Mouse (Mus musculus) thymus, adult 2 months (tissue): ENCODE data around the gene Fbln1. TPM values are rescaled to one million over a fixed set of nuclear protein-coding genes. Genes with fewer than 3 reads are reported as not detected.

Source experiments
- DNase-seq: peaks from one replicate; pipeline ENCODE4 v3.0.0; 2021
- H3K27ac ChIP-seq: fragments of 200-500 bp; 2 replicates; pipeline ENCODE4 v1.5.1; 2012; ENCODE audit warnings: low read length, control low read depth; ENCODE audit not compliant: control insufficient read depth, insufficient read depth
- H3K27me3 ChIP-seq: fragments of 200-500 bp; 2 replicates; pipeline ENCODE4 v1.6.1; 2012; ENCODE audit warnings: mild to moderate bottlenecking, low read length, moderate library complexity, mixed read lengths; ENCODE audit not compliant: control insufficient read depth, insufficient read depth
- H3K36me3 ChIP-seq: fragments of 200-500 bp; 2 replicates; pipeline ENCODE4 v1.6.1; 2012; ENCODE audit warnings: mild to moderate bottlenecking, low read length, moderate library complexity; ENCODE audit not compliant: control insufficient read depth, insufficient read depth
- H3K4me1 ChIP-seq: fragments of 200-500 bp; replicated peaks from 2 replicates; pipeline ENCODE4 v1.6.1; 2012; ENCODE audit warnings: low read length; ENCODE audit not compliant: control insufficient read depth, insufficient read depth
- H3K4me3 ChIP-seq: fragments of 200-500 bp; 2 replicates; pipeline ENCODE4 v1.5.1; 2012; ENCODE audit warnings: mild to moderate bottlenecking, low read length, control low read depth, moderate library complexity; ENCODE audit not compliant: control insufficient read depth, insufficient read depth
- CTCF ChIP-seq: fragments of 200-500 bp; IDR thresholded peaks from 2 replicates; pipeline ENCODE4 v1.5.1; 2012; ENCODE audit warnings: mild to moderate bottlenecking, control low read depth, low read length, moderate library complexity, borderline replicate concordance; ENCODE audit not compliant: control insufficient read depth, poor library complexity, insufficient read depth; ENCODE audit errors: extremely low read depth
- POLR2A ChIP-seq: fragments of 200-500 bp; IDR thresholded peaks from 2 replicates; pipeline ENCODE4 v1.6.1; 2012; ENCODE audit warnings: mild to moderate bottlenecking, low read length, control low read depth, moderate library complexity; ENCODE audit not compliant: control insufficient read depth, poor library complexity, insufficient read depth; ENCODE audit errors: extremely low read depth
- WGBS: fragments of 180-500 bp; shearing (Covaris S2); methylation state at CpG from one replicate; pipeline ENCODE4 v1.1.7; 2018; 5-methylcytosine and 5-hydroxymethylcytosine counted together
- polyA plus RNA-seq: library from polyadenylated mRNA; depleted of rRNA; stranded (reverse); fragments of >200 nt; gene quantifications from 2 replicates; pipeline ENCODE4 v1.2.3, GENCODE M21; 2012

Gene Fbln1
- polyA plus RNA-seq, 1 experiment, result 46.8 TPM

GRCm38 (mm10) chr15:85250436-85250835 is 44.7 kb downstream of the Fbln1 start:
- DNase-seq, result no peak
- TF ChIP-seq POLR2A, result no peak
- TF ChIP-seq CTCF, result no peak
- H3K27ac ChIP-seq, result peak overlapping the region; percentile 12
- no peak overlapping the region for H3K4me3 ChIP-seq
- H3K4me1 ChIP-seq, result peaks cover 15% of the 10 kb centered on the region
- H3K36me3 ChIP-seq, result no peaks in the 10 kb centered on the region
- WGBS, result 37% methylated on average over 2 of the region's 2 CpGs
- H3K27me3 ChIP-seq, result no peaks in the 10 kb centered on the region

GRCm38 (mm10) chr15:85252476-85252875 is 46.7 kb downstream of the Fbln1 start:
- WGBS, result 94% methylated on average over 6 of the region's 6 CpGs
- Histone ChIP-seq H3K4me1 (0 out of 2 replicates have a peak, but pooled peaks cover 7% of the 10 kb centered on the region), H3K36me3 (no peaks in the 10 kb centered on the region), H3K4me3 (no peak overlapping the region), H3K27ac (no peak overlapping the region), H3K27me3 (no peaks in the 10 kb centered on the region)
- no peak for DNase-seq
- TF ChIP-seq CTCF (no peak), POLR2A (no peak)

- H3K27ac ChIP-seq, result no peak overlapping the region
- TF ChIP-seq CTCF (no peak), POLR2A (no peak)
- H3K36me3 ChIP-seq, result no peaks in the 10 kb centered on the region
- no peak overlapping the region for H3K4me3 ChIP-seq
- DNase-seq, result peak; percentile 82
- H3K4me1 ChIP-seq, result no peaks in the 10 kb centered on the region
- H3K27me3 ChIP-seq, result no peaks in the 10 kb centered on the region
- 81% methylated on average over 6 of the region's 6 CpGs for whole genome bisulfite sequencing
Observed at GRCm38 (mm10) chr15:85257775-85258429, 52.2 kb downstream of the Fbln1 start.

DNA sequence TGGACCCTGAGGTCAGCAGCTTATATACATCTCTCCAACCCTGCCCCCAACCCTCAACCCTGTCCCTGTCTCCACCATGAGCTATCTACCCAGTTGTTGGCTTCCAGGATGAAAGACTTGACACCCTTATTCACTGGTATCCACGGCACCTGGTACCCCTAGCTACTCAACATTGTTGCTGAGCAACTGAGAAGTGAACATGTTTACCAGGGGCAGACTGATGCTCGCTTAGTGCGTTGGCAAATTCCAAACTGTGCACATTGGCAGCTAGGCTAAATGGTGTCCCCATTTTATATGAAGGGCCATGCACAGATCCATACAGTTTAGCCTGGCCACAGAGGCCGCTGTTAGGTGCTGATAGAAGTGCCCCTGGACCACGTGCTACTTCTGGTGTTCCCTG is 57.1 kb downstream of the Fbln1 start:
- DNase-seq, result no peak
- TF ChIP-seq POLR2A, result no peak
- TF ChIP-seq CTCF, result no peak
- Histone ChIP-seq H3K4me1 (no peaks in the 10 kb centered on the region), H3K4me3 (no peak overlapping the region), H3K27ac (no peak overlapping the region), H3K27me3 (no peaks in the 10 kb centered on the region), H3K36me3 (no peaks in the 10 kb centered on the region)
- 91% methylated on average over 5 of the region's 5 CpGs for WGBS

- WGBS, result 58% methylated on average over 14 of the region's 14 CpGs
- Histone ChIP-seq H3K36me3 (no peaks in the 10 kb centered on the region), H3K4me1 (no peaks in the 10 kb centered on the region), H3K27ac (no peak overlapping the region), H3K4me3 (no peak overlapping the region), H3K27me3 (no peaks in the 10 kb centered on the region)
- peak; percentile 54; the same call in 1 of the 2 replicates for TF ChIP-seq CTCF
- TF ChIP-seq POLR2A, result no peak
- DNase-seq, result peak; percentile 64
Observed at GRCm38 (mm10) chr15:85266729-85267434, 61.1 kb downstream of the Fbln1 start.

GRCm38 (mm10) chr15:85267891-85268290 is 62.1 kb downstream of the Fbln1 start:
- H3K27me3 ChIP-seq, result no peaks in the 10 kb centered on the region
- H3K27ac ChIP-seq, result no peak overlapping the region
- H3K4me1 ChIP-seq, result no peaks in the 10 kb centered on the region
- WGBS, result 94% methylated on average over 19 of the region's 19 CpGs
- no peak for DNase-seq
- H3K4me3 ChIP-seq, result no peak overlapping the region
- no peak for TF ChIP-seq CTCF
- no peak for TF ChIP-seq POLR2A
- H3K36me3 ChIP-seq, result no peaks in the 10 kb centered on the region

DNA sequence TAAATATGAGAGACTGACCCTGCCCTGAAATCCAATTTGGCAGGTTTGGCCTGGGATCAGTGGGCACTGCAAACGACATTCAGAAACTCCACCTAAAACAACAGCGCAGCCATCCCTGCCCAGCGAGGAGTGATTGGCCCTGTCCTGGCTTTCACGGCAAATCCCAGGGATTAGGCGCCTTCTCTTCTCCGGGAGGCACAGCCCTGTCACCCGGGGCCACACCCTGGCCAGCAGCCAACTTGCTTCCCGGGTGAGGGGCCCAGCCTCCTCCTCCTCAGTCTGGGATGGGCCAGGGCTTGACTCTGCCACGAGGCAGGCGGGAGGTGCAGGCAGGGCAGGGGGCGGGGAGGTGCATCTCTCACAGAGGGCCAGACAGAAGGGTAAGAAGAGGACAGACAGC is 67.2 kb downstream of the Fbln1 start:
- WGBS, result 76% methylated on average over 11 of the region's 11 CpGs
- no peak for DNase-seq
- no peak overlapping the region for H3K4me3 ChIP-seq
- H3K4me1 ChIP-seq, result no peaks in the 10 kb centered on the region
- TF ChIP-seq POLR2A (no peak), CTCF (no peak)
- no peaks in the 10 kb centered on the region for H3K36me3 ChIP-seq
- no peak overlapping the region for H3K27ac ChIP-seq
- H3K27me3 ChIP-seq, result no peaks in the 10 kb centered on the region
